Mouse (Mus musculus): ENCODE measurements around the gene Pex14. TPM values are rescaled to one million over a fixed set of nuclear protein-coding genes. Genes with fewer than 3 reads are reported as not detected.

The Pex14 gene
- polyA plus RNA-seq, 1 experiment from 2014 or later = 38.9 TPM

DNA sequence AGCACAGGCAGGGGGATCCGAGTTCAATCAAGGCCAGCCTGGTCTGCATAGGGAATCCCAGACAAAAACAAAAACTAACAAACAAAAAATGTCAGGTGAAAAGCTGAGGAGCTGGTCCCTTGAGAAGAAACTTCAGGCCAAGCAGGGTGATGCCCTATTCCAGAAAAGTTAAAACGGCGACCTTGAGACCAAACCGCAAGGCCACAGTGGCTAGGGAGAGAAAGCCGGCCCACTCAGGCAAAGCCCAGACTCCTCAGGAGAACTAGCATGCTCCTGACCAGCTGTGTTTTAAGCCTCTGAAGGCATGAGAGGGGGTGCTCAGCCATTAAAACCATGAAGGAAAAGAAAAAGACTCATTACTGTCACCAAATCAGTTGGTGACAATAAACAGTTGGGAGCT, 14.3 kb downstream of the Pex14 start:
- H3K4me1 ChIP-seq (ENCODE audit: insufficient read depth, low read depth, low read length) = peaks cover 4% of the 10 kb centered on the region; the same call in 1 of the 2 replicates
- H3K9ac ChIP-seq (replicated peaks; ENCODE audit: low read depth) = no peak overlapping the region
- no peaks in the 10 kb centered on the region for H3K27me3 ChIP-seq (replicated peaks; ENCODE audit: insufficient read depth, low read length)
- H3K4me2 ChIP-seq (replicated peaks; ENCODE audit: low read depth, low read length) = no peak overlapping the region
- no peak for DNase-seq (ENCODE audit: low spot score)
- no peak for ATAC-seq
- no peaks in the 10 kb centered on the region for H3K9me3 ChIP-seq (ENCODE audit: low read length)
- no peaks in the 10 kb centered on the region for H3K36me3 ChIP-seq (ENCODE audit: insufficient read depth, low read length)
- H3K27ac ChIP-seq (ENCODE audit: low read length) = no peak overlapping the region
- TF ChIP-seq EP300 (IDR thresholded peaks at IDR 0.05) (no peak), CTCF (IDR thresholded peaks at IDR 0.05) (no peak)
- WGBS = 83% methylated on average over 5 of the region's 5 CpGs
- no peak overlapping the region for H3K4me3 ChIP-seq (ENCODE audit: low read depth, low read length)

DNA sequence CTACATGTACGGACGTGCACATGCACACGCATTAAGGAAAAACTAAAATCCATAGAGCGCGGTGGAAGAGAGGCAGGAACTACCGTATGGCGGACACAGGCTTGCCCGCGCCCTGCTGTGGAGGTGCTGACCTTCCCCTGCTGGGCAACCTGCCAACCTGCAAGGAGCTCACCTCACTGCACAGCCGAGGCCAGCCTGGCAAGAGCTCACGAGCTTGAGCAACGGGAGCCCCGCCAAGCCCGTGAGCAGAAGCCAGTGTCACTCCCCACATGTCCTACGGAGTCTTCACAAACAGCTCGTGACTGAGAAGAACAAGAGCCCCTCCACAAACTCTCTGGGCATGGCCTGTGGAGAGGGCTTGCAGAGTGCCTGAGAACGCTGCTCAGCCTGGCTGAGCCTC, 18.1 kb downstream of the Pex14 start:
- H3K9ac ChIP-seq (replicated peaks; ENCODE audit: low read depth) = no peak overlapping the region
- ATAC-seq (peak; percentile 84), DNase-seq (ENCODE audit: low spot score) (peak; percentile 81)
- 42% methylated on average over 17 of the region's 17 CpGs for WGBS
- no peak for TF ChIP-seq EP300 (IDR thresholded peaks at IDR 0.05)
- TF ChIP-seq CTCF (IDR thresholded peaks at IDR 0.05) = peak; percentile 6; the same call in 1 of the 2 replicates
- no peaks in the 10 kb centered on the region for H3K36me3 ChIP-seq (ENCODE audit: insufficient read depth, low read length)
- H3K4me1 ChIP-seq (ENCODE audit: insufficient read depth, low read depth, low read length) = peaks cover 4% of the 10 kb centered on the region; the same call in 1 of the 2 replicates
- H3K4me2 ChIP-seq (replicated peaks; ENCODE audit: low read depth, low read length) = peak overlapping the region; percentile 27; the same call in 1 of the 2 replicates
- H3K9me3 ChIP-seq (ENCODE audit: low read length) = no peaks in the 10 kb centered on the region
- H3K27ac ChIP-seq (ENCODE audit: low read length) = no peak overlapping the region
- no peak overlapping the region for H3K4me3 ChIP-seq (ENCODE audit: low read depth, low read length)
- H3K27me3 ChIP-seq (replicated peaks; ENCODE audit: insufficient read depth, low read length) = no peaks in the 10 kb centered on the region

DNA sequence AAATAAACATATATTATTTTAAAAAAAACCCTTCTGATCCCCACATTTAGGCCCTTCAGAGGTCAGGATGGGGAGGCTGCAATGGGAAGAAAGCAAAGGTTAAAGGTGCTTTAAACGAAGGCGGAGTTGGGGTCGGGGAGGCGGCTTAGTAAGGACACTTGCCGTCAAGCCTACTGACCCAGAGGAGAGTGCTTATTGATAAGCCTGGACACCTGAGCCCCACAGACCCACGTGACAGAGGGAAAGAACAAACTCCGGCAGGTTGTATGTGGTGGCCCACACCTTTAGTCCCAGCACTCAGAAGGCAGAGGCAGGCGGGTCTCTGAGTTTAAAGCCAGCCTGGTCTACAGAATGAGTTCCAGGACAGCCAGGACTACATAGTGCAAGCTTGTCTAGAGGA, 19.6 kb downstream of the Pex14 start:
- no peak for DNase-seq (ENCODE audit: low spot score)
- Histone ChIP-seq H3K9ac (replicated peaks; ENCODE audit: low read depth) (no peak overlapping the region), H3K4me2 (replicated peaks; ENCODE audit: low read depth, low read length) (no peak overlapping the region), H3K27me3 (replicated peaks; ENCODE audit: insufficient read depth, low read length) (no peaks in the 10 kb centered on the region), H3K4me1 (ENCODE audit: insufficient read depth, low read depth, low read length) (peaks cover 4% of the 10 kb centered on the region; the same call in 1 of the 2 replicates), H3K9me3 (ENCODE audit: low read length) (no peaks in the 10 kb centered on the region), H3K4me3 (ENCODE audit: low read depth, low read length) (no peak overlapping the region), H3K27ac (ENCODE audit: low read length) (no peak overlapping the region), H3K36me3 (ENCODE audit: insufficient read depth, low read length) (no peaks in the 10 kb centered on the region)
- TF ChIP-seq CTCF (IDR thresholded peaks at IDR 0.05) (no peak), EP300 (IDR thresholded peaks at IDR 0.05) (no peak)
- 83% methylated on average over 8 of the region's 8 CpGs for WGBS
- no peak for ATAC-seq

DNA sequence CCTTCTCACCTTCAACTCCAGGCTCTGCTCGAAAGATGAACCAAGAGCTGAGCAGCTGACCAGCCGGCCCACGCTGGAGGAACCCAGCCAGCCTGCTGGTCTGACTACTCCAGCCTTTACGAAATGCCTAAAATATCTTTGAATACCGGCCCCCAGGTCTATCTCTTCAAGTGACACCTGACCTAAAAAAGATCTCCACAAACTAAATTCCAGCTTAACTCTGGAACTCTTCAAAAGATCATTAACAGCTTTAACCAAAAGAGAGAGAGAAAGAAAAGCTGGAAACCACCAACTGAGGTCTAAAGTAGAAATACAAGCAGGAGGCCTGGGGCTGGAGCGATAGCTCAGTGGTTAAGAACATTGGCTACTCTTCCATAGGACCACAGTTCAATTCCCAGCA, 20.0 kb downstream of the Pex14 start:
- Histone ChIP-seq H3K4me1 (ENCODE audit: insufficient read depth, low read depth, low read length) (peaks cover 4% of the 10 kb centered on the region; the same call in 1 of the 2 replicates), H3K27me3 (replicated peaks; ENCODE audit: insufficient read depth, low read length) (no peaks in the 10 kb centered on the region), H3K4me3 (ENCODE audit: low read depth, low read length) (no peak overlapping the region), H3K9me3 (ENCODE audit: low read length) (no peaks in the 10 kb centered on the region), H3K36me3 (ENCODE audit: insufficient read depth, low read length) (no peaks in the 10 kb centered on the region), H3K9ac (replicated peaks; ENCODE audit: low read depth) (no peak overlapping the region), H3K4me2 (replicated peaks; ENCODE audit: low read depth, low read length) (no peak overlapping the region), H3K27ac (ENCODE audit: low read length) (no peak overlapping the region)
- 68% methylated on average over 6 of the region's 6 CpGs for WGBS
- DNase-seq (ENCODE audit: low spot score) (no peak), ATAC-seq (no peak)
- TF ChIP-seq CTCF (IDR thresholded peaks at IDR 0.05) (no peak), EP300 (IDR thresholded peaks at IDR 0.05) (no peak)

DNA sequence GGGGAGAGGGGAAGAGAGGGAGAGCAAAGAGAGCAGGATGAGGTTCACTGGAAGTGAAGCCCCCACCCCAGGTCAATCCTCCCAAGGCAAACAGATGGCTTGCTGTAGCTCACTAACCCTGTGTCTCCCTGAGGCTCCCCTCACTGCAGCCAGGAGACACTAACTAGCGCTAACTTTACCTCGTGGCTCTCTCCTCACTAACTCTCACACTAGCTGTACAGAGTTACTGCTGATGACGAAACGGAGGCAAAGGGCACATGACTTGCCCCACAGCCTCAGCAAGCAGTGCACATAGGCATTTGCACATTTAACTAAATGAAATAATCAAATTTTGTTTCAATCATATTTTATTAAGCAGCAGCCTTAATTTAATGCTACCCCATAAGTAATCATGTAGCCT, 21.4 kb downstream of the Pex14 start:
- peaks cover 4% of the 10 kb centered on the region; the same call in 1 of the 2 replicates for H3K4me1 ChIP-seq (ENCODE audit: insufficient read depth, low read depth, low read length)
- no peak for DNase-seq (ENCODE audit: low spot score)

DNA sequence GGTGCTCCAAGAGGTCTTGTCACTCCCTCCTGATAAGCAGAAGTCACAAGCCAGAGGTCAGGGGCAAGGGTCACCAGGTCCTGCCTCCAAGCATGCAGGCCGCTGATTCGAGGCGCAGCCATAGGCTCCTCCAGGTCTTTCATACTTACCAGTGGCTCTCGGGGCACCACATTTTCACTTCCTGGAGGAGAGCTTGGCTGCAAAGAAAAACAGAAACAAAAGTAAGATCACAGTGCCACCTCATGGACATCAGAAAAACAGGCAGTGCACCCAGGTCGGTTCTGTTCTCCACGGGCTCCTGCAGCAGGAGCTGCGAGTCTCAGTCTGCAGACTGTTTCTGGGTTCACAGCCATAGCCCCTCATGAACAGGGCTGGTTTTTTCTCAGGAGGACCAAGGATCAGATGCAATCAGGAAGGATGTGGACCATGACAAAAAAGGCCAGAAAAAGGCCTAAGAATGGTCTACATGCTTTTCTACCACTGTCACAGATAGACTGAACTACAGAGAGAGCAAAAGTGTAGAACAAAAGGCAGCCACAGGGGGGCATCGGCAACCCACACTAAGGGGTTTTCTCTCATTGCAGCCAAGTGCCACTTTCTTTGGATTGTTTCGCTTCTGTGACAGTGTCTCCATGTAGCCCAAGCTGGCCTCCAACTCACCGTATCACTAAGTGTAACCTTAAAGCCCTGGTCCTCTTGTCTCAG, 23.7 kb downstream of the Pex14 start:
- Histone ChIP-seq H3K9ac (replicated peaks; ENCODE audit: low read depth) (no peak overlapping the region), H3K27me3 (replicated peaks; ENCODE audit: insufficient read depth, low read length) (no peaks in the 10 kb centered on the region), H3K4me3 (ENCODE audit: low read depth, low read length) (no peak overlapping the region), H3K36me3 (ENCODE audit: insufficient read depth, low read length) (no peaks in the 10 kb centered on the region), H3K4me2 (replicated peaks; ENCODE audit: low read depth, low read length) (no peak overlapping the region), H3K27ac (ENCODE audit: low read length) (no peak overlapping the region), H3K9me3 (ENCODE audit: low read length) (no peaks in the 10 kb centered on the region), H3K4me1 (ENCODE audit: insufficient read depth, low read depth, low read length) (no peaks in the 10 kb centered on the region)
- peak; percentile 85 for ATAC-seq
- peak; percentile 92 for DNase-seq (ENCODE audit: low spot score)
- no peak for TF ChIP-seq EP300 (IDR thresholded peaks at IDR 0.05)
- peak; percentile 70 for TF ChIP-seq CTCF (IDR thresholded peaks at IDR 0.05)
- WGBS = 23% methylated on average over 10 of the region's 10 CpGs

More for the DNA sequence above, 21.4 kb downstream of the Pex14 start:
- Histone ChIP-seq H3K9ac (replicated peaks; ENCODE audit: low read depth) (no peak overlapping the region), H3K27ac (ENCODE audit: low read length) (no peak overlapping the region), H3K36me3 (ENCODE audit: insufficient read depth, low read length) (no peaks in the 10 kb centered on the region), H3K4me2 (replicated peaks; ENCODE audit: low read depth, low read length) (no peak overlapping the region), H3K27me3 (replicated peaks; ENCODE audit: insufficient read depth, low read length) (no peaks in the 10 kb centered on the region), H3K4me3 (ENCODE audit: low read depth, low read length) (no peak overlapping the region), H3K9me3 (ENCODE audit: low read length) (no peaks in the 10 kb centered on the region)
- no peak for ATAC-seq
- TF ChIP-seq CTCF (IDR thresholded peaks at IDR 0.05) (no peak), EP300 (IDR thresholded peaks at IDR 0.05) (no peak)
- WGBS = 51% methylated on average over 4 of the region's 4 CpGs

Measured in lung, postnatal 0 days (tissue).